Mouse (Mus musculus): ENCODE results near the gene Ccnd3. TPM values are rescaled to one million over a fixed set of nuclear protein-coding genes. Genes with fewer than 3 reads are reported as not detected.

Ccnd3 gene
- total and polyA plus RNA-seq, 3 experiments, result 143 to 568 TPM; not detected in 1

DNA sequence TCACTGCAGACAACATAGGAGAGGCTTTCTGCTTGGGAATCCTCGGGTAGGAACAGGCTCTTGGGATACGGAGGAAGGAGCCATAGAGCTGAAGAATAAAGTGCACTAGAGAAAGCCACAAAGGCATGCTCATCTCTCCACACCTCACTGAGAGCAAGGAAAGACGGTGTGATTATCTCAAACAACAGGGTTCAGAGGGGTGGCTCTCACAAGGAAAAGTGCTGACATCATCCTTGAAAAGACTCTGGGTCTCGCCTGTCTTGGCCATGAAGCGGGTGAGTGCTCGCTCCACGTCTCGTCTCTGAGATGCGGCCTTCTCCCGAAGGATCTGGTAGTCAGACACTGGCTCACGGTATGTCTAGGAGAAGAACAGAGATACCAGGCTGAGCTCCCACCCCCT is 10.7 kb upstream of the Ccnd3 start:
- no peak overlapping the region for H3K4me3 ChIP-seq (ENCODE audit: control insufficient read depth in 1 of 2, insufficient read depth in 1 of 2, low read depth in 2 of 2, low read length in 2 of 2)
- H3K27me3 ChIP-seq (ENCODE audit: control insufficient read depth in 1 of 2, insufficient read depth in 2 of 2, low read length in 2 of 2), result no peaks in the 10 kb centered on the region
- H3K36me3 ChIP-seq (ENCODE audit: control insufficient read depth in 1 of 2, insufficient read depth in 2 of 2, low read length in 2 of 2), result no peaks in the 10 kb centered on the region; a peak in 2 of 4 replicates
- H3K9me3 ChIP-seq (replicated peaks; ENCODE audit: insufficient read depth, low read length), result no peaks in the 10 kb centered on the region
- no peak for DNase-seq (ENCODE audit: low read depth, low spot score)
- H3K79me2 ChIP-seq (ENCODE audit: control insufficient read depth, insufficient read depth, low read length, poor library complexity), result no peaks in the 10 kb centered on the region
- no peak overlapping the region for H3K27ac ChIP-seq (ENCODE audit: control insufficient read depth, low read depth, low read length)
- TF ChIP-seq MEF2A (IDR thresholded peaks at IDR 0.05; ENCODE audit: extremely low read depth, insufficient replicate concordance, low read depth, low read length, poor library complexity, severe bottlenecking) (no peak), GABPA (IDR thresholded peaks at IDR 0.05; ENCODE audit: low read depth, low read length) (no peak), TAL1 (IDR thresholded peaks at IDR 0.05; ENCODE audit: low read length) (no peak), POLR2A (IDR thresholded peaks at IDR 0.05; ENCODE audit: control insufficient read depth in 1 of 2, insufficient read depth in 1 of 2, low read depth in 1 of 2, low read length in 2 of 2, poor library complexity in 1 of 2) (no peak), CHD2 (IDR thresholded peaks at IDR 0.05; ENCODE audit: low read length) (no peak), ZMIZ1 (IDR thresholded peaks at IDR 0.05; ENCODE audit: low read depth, low read length) (no peak), POLR2AphosphoS5 (IDR thresholded peaks at IDR 0.05; ENCODE audit: borderline replicate concordance, low read depth, low read length) (no peak), CHD1 (IDR thresholded peaks at IDR 0.05; ENCODE audit: low read depth, low read length) (no peak), MAZ (IDR thresholded peaks at IDR 0.05; ENCODE audit: low read depth, low read length) (no peak), HCFC1 (IDR thresholded peaks at IDR 0.05; ENCODE audit: low read depth, low read length) (no peak), NELFE (IDR thresholded peaks at IDR 0.05; ENCODE audit: low read depth, low read length) (no peak), SMC3 (IDR thresholded peaks at IDR 0.05; ENCODE audit: low read depth, low read length) (no peak), MYC (IDR thresholded peaks at IDR 0.05; ENCODE audit: low read depth, low read length) (no peak), MXI1 (IDR thresholded peaks at IDR 0.05; ENCODE audit: low read depth, low read length) (no peak)
- H3K4me1 ChIP-seq (ENCODE audit: control insufficient read depth in 1 of 2, insufficient read depth in 2 of 2, low read length in 2 of 2), result no peaks in the 10 kb centered on the region
- no peak overlapping the region for H3K9ac ChIP-seq (ENCODE audit: control insufficient read depth, low read depth, low read length, poor library complexity, severe bottlenecking)

DNA sequence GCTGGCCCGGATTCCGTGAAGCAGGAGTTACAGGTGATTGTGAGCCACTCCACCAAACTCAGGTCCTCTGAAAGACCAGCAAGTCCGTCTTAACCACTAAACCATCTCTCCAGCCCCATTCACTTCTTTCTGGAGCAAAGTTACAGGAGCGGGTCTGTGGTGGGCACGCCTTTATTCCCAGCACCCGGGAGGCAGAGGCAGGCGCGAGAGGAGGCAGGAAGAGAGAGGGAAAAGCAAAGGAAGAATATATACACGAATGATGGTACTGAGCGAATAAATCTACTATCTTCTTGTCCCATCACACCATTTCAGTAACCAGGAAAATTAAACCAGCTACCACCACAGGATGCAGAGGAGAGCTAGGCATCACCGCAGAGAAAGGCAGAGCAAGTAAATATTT is 3.3 kb upstream of the Ccnd3 start:
- no peaks in the 10 kb centered on the region for H3K27me3 ChIP-seq (ENCODE audit: control insufficient read depth in 1 of 2, insufficient read depth in 2 of 2, low read length in 2 of 2)
- H3K36me3 ChIP-seq (ENCODE audit: control insufficient read depth in 1 of 2, insufficient read depth in 2 of 2, low read length in 2 of 2), result peaks cover 1 to 3% of the 10 kb centered on the region in 2 experiments; a peak in 2 of 4 replicates
- no peaks in the 10 kb centered on the region for H3K9me3 ChIP-seq (replicated peaks; ENCODE audit: insufficient read depth, low read length)
- TF ChIP-seq ETS1 (IDR thresholded peaks at IDR 0.05; ENCODE audit: low read depth, low read length) (no peak), ELF1 (IDR thresholded peaks at IDR 0.05; ENCODE audit: low read depth, low read length) (no peak), MAFK (IDR thresholded peaks at IDR 0.05; ENCODE audit: borderline replicate concordance, low read depth, low read length) (no peak), KAT2A (conservative IDR thresholded peaks at IDR 0.05; ENCODE audit: low read depth, low read length) (no peak), ZKSCAN1 (IDR thresholded peaks at IDR 0.05; ENCODE audit: low read depth, low read length) (no peak)
- H3K9ac ChIP-seq (ENCODE audit: control insufficient read depth, low read depth, low read length, poor library complexity, severe bottlenecking), result peak overlapping the region; percentile 49
- no peak for DNase-seq (ENCODE audit: low read depth, low spot score)
- H3K4me1 ChIP-seq (ENCODE audit: control insufficient read depth in 1 of 2, insufficient read depth in 2 of 2, low read length in 2 of 2), result peaks cover 2 to 26% of the 10 kb centered on the region in 2 experiments; a peak in 3 of 4 replicates
- H3K27ac ChIP-seq (ENCODE audit: control insufficient read depth, low read depth, low read length), result no peak overlapping the region
- peak overlapping the region; percentile 75 to 92 for H3K4me3 ChIP-seq (ENCODE audit: control insufficient read depth in 1 of 2, insufficient read depth in 1 of 2, low read depth in 2 of 2, low read length in 2 of 2)
- peaks cover 5% of the 10 kb centered on the region for H3K79me2 ChIP-seq (ENCODE audit: control insufficient read depth, insufficient read depth, low read length, poor library complexity)

Measured in MEL (cell line).